Mouse (Mus musculus): ENCODE measurements at regions not wholly inside any gene's neighbourhood (a gene's known extent, or its start where the extent isn't known, plus 50 kb on each side); places are given as distances from the start of the nearest gene placed in this dataset.

DNA sequence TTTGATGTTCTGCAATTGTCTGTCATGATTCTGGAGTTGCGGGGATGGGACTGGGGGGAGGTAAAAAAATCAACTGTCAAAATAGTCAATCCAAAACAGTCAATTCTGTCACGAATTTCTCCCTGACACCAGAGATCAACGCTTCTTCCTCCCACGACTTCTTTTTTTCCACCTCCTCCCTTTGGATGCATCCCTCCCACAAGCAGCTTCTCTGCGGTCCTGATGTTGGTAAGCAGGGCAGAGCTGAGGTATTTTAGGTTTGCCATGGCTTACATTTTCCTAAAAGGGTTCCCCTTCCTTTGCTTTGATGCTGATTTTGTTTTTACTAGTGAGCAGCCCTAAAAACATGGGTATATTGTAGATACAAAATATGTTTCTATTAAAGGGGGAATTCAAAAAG lies 209.7 kb downstream of the Cd47 start:
- TF ChIP-seq POLR2A (IDR thresholded peaks at IDR 0.05; ENCODE audit: insufficient read depth, low read depth, low read length) (no peak), EP300 (IDR thresholded peaks at IDR 0.05; ENCODE audit: insufficient read depth, low read depth, low read length) (no peak), CTCF (IDR thresholded peaks at IDR 0.05) (no peak)
